Mouse (Mus musculus): ENCODE measurements around the gene Lhx2.

DNA sequence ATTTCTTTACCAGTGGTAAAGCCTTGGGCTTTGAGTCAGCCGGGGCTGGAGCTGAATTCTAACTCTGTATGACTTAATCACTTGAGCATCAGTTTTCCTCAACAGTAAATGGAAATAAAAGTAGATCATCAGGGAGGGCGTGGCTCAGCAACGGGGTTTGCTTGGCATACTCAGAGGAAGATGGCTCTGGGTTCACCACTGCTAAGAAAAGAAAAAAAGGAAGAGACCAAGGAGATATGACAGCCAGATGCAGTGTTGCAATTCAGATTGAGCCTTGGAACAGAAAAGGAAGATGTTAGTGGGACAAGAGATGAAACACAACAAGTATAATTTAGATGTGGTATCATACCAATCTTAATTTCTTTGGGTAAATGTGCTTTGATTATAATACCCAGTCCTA is 25.7 kb upstream of the Lhx2 start:
- TF ChIP-seq POLR2AphosphoS2 (IDR thresholded peaks at IDR 0.05; ENCODE audit: insufficient read length, low read depth) (no peak), MYOG (IDR thresholded peaks at IDR 0.05; ENCODE audit: control insufficient read depth in 1 of 3, insufficient read depth in 1 of 3, insufficient read length in 2 of 3, low read depth in 2 of 3) (no peak), POLR2A (IDR thresholded peaks at IDR 0.05; ENCODE audit: insufficient read length, low read depth) (no peak), MYOD1 (IDR thresholded peaks at IDR 0.05; ENCODE audit: control insufficient read depth in 1 of 3, insufficient read length in 2 of 3, low read depth in 2 of 3) (no peak), USF1 (IDR thresholded peaks at IDR 0.05; ENCODE audit: low read depth) (no peak), TCF12 (IDR thresholded peaks at IDR 0.05; ENCODE audit: insufficient read depth, poor library complexity, severe bottlenecking) (no peak), E2F4 (IDR thresholded peaks at IDR 0.05; ENCODE audit: insufficient read depth) (no peak), REST (IDR thresholded peaks at IDR 0.05; ENCODE audit: insufficient read depth, insufficient read length) (no peak), MAX (IDR thresholded peaks at IDR 0.05; ENCODE audit: low read depth) (no peak), TCF3 (IDR thresholded peaks at IDR 0.05; ENCODE audit: insufficient read length, low read depth) (no peak), CEBPB (IDR thresholded peaks at IDR 0.05; ENCODE audit: insufficient read depth, poor library complexity, severe bottlenecking) (no peak), SRF (IDR thresholded peaks at IDR 0.05; ENCODE audit: control insufficient read depth, insufficient read length, low read depth) (no peak)
